Mouse (Mus musculus) left cerebral cortex, adult 8-10 months (tissue): ENCODE results near the gene Mdm4. TPM values are rescaled to one million over a fixed set of nuclear protein-coding genes. Genes with fewer than 3 reads are reported as not detected.

Source experiments
- microRNA-seq, 2 experiments: library from miRNA; unstranded; fragments of <30 nt; microRNA quantifications; one replicate each; pipeline ENCODE4 v1.2.0; 2022
- total RNA-seq, 4 experiments: library from RNA; stranded (reverse); gene quantifications; 2 replicates each; pipeline ENCODE4 v1.2.4; 2022

Gene Mdm4
- total RNA-seq, 4 experiments from 2014 or later, result 78.7 to 86.6 (median 81.7) TPM

Small RNAs within 50 kb of the gene (microRNA-seq; reads per million reads assigned to microRNA genes)
- gene Gm44300, result 0 reads per million in 2 experiments

Other genes with a start within 250 kb of the Mdm4 start
- gene Lrrn2, start 150.3 kb downstream of the Mdm4 start, total RNA-seq, result 10 to 100 TPM; 96.0 to 99.7 (median 97.0) TPM
- 10 to 100 TPM; 19.4 to 22.5 (median 21.3) TPM for gene Pik3c2b, start 15.1 kb upstream of the Mdm4 start, total RNA-seq
- gene Ppp1r15b, start 100.6 kb upstream of the Mdm4 start, total RNA-seq, result 10 to 100 TPM; 41.0 to 43.6 (median 42.0) TPM
- 10 to 100 TPM; 83.6 to 89.6 (median 88.4) TPM for gene Plekha6, start 133.6 kb upstream of the Mdm4 start, total RNA-seq